Mouse (Mus musculus): ENCODE measurements around the gene Gm17334. TPM values are rescaled to one million over a fixed set of nuclear protein-coding genes. Genes with fewer than 3 reads are reported as not detected.

Gm17334 gene
- polyA plus RNA-seq (2015; fragmentation: Nextera tagmentation; extraction: Ambion mirVana): not detected in 2 replicates

DNA sequence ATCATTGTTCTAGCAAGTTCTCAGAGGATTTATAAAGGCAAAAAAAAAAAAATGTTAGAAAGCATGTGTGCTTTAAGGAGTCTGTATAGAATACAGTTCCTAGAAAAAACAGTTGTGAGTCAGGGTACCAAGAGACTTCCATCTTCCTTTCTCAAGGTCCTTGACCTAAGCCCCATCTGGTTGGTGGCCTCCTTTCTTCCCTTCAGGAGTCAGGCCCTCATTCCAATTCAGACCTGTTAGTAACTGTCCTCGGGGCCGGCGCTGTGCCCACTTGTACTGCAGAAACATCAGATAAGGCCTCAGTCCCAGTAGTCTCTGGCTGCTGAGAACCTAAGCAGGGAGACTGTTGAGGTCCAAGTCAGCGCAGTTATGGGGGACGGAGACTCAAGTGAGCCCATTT lies at the start of gene Gm17334:
Gene Gm17334, minus strand, starts transcription at position 101 of the 400 bp plus-strand sequence.
- Histone ChIP-seq H3K4me2 (no peak within 1 kb of the TSS), H3K27ac (replicated peaks) (no peak within 1 kb of the TSS), H3K9me3 (no peaks in the 10 kb centered on the region), H3K4me1 (replicated peaks) (peaks cover 10% of the 10 kb centered on the region), H3K4me3 (no peak within 1 kb of the TSS), H3K9ac (no peak within 1 kb of the TSS), H3K27me3 (peaks cover 30% of the 10 kb centered on the region), H3K36me3 (0 out of 2 replicates have a peak, but pooled peaks cover 3% of the 10 kb centered on the region)
- WGBS: 93% methylated on average over 5 of the region's 5 CpGs
- no peak for ATAC-seq (ENCODE audit: low read depth)

DNA sequence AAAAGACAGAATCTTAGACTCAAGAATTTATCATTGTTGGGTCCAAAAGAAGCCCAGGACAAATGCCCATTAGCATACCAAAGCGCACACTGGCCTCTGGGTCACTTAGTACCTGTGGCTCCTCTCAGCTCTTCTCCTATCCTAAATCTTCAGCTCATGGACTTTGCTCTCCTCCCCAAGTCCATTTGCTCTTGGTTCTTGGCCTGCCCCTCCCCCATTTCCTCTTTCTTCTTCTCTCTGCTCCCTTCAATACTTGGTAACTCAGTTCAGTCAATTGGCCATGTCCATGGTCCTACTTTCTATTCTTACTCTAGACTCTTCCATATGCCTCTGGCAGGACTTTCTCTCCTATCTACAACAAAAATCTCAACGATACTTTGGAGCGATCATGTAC lies 49.0 kb upstream of the Gm17334 start:
- H3K4me1 ChIP-seq (replicated peaks): no peaks in the 10 kb centered on the region
- no peak for ATAC-seq (ENCODE audit: low read depth)
- no peak overlapping the region for H3K4me3 ChIP-seq
- H3K27me3 ChIP-seq: no peaks in the 10 kb centered on the region
- no peak overlapping the region for H3K9ac ChIP-seq
- no peak overlapping the region for H3K27ac ChIP-seq (replicated peaks)
- 95% methylated on average over 3 of the region's 3 CpGs for WGBS
- no peak overlapping the region for H3K4me2 ChIP-seq
- no peaks in the 10 kb centered on the region for H3K9me3 ChIP-seq
- no peaks in the 10 kb centered on the region for H3K36me3 ChIP-seq

DNA sequence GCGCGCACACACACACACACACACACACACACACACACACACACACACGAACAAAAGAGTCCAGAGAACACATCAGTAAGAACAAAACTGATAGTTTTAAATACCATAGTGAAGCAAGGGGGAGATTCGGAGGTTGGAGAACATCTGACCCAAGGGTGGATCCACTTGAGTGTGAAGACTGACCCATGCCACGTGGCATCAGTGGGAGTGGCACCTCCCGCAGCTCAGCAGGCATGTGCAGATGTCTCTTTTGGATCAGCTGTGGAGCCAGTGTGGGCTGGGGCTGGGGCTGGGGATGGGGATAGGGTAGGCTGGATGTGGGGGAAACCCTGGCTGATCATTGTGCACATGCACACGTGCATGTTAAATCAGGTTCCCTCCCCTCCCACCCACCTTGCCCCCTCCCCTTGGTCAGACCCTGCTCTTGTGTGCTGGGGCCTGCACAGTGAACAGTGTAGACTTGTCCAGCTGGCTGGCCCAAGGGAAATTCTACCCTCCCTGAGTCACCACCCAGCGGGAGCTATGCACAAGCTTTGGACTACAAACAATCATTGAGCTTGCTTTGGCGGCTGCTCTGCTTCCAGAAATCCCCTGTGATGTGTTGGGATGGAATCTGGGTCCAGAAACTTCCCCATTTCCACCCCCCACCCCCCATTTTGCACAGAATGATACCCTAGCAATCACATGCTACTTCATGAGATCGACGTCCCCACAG lies 48.4 kb upstream of the Gm17334 start:
- Histone ChIP-seq H3K27ac (replicated peaks) (no peak overlapping the region), H3K4me3 (no peak overlapping the region), H3K4me1 (replicated peaks) (no peaks in the 10 kb centered on the region), H3K27me3 (no peaks in the 10 kb centered on the region), H3K9ac (no peak overlapping the region), H3K4me2 (no peak overlapping the region), H3K36me3 (no peaks in the 10 kb centered on the region), H3K9me3 (no peaks in the 10 kb centered on the region)
- ATAC-seq (ENCODE audit: low read depth): no peak
- 87% methylated on average over 11 of the region's 11 CpGs for WGBS

DNA sequence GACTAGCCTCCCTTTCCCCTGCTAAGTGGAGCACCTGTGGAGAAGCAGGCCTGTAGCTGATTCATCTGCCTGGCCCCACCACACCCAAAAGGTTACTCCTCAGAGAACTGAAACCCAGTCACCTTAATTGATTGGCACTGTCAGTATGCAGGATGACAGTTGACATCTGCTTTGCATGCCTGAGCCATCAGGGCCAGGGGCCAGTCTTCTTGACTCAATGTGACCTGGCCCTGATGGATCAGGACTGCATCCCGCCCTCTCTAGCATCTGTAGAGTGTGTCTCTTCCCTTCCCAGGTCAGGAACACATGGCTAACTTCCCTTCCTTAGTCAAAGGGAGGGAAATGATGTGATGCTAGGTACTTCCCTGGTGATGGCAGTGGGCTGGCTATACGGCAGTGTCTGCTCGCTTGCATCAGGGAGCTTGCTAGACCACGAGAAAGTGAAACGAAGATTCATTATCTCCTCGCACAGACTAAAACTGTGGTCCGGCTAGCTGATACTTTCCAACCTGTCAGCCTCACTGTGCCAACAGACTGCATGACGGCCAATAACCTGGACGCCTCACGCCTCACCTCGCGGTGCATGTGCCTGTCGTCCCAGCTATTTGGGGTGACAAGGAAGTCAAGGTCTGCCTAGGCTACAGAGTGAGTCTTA lies 47.7 kb upstream of the Gm17334 start:
- Histone ChIP-seq H3K27me3 (no peaks in the 10 kb centered on the region), H3K9ac (no peak overlapping the region), H3K4me3 (no peak overlapping the region), H3K4me1 (replicated peaks) (no peaks in the 10 kb centered on the region), H3K4me2 (no peak overlapping the region), H3K27ac (replicated peaks) (no peak overlapping the region), H3K36me3 (no peaks in the 10 kb centered on the region), H3K9me3 (no peaks in the 10 kb centered on the region)
- 90% methylated on average over 13 of the region's 13 CpGs for WGBS
- no peak for ATAC-seq (ENCODE audit: low read depth)

GRCm38 (mm10) chr11:53819511-53819910 lies 46.5 kb upstream of the Gm17334 start:
- Histone ChIP-seq H3K27me3 (no peaks in the 10 kb centered on the region), H3K4me2 (no peak overlapping the region), H3K27ac (replicated peaks) (no peak overlapping the region), H3K4me1 (replicated peaks) (no peaks in the 10 kb centered on the region), H3K9me3 (no peaks in the 10 kb centered on the region), H3K9ac (no peak overlapping the region), H3K4me3 (no peak overlapping the region), H3K36me3 (no peaks in the 10 kb centered on the region)
- WGBS: 91% methylated on average over 6 of the region's 6 CpGs
- ATAC-seq (ENCODE audit: low read depth): no peak

DNA sequence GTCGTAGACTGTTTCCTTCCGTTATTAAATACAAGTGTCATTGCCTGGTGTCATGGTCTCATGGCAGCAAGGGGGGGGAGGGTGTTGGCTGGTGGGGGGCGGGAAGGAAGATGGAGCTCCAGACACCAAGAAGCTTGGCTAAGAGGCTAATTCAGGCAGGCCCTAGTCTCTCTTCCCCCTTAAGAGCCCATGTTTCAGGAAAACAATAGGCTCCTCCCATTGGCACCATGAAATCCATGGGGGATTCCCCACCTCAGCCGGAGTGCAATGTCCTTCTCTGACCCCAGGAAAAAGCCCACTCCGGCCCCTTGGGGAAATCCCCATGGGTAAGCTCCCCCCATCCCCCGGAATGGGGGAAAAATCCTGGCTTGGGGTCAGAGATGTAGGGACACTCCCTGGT lies 45.8 kb upstream of the Gm17334 start:
- Histone ChIP-seq H3K4me3 (no peak overlapping the region), H3K4me2 (no peak overlapping the region), H3K4me1 (replicated peaks) (no peaks in the 10 kb centered on the region), H3K9me3 (no peaks in the 10 kb centered on the region), H3K36me3 (no peaks in the 10 kb centered on the region), H3K27me3 (no peaks in the 10 kb centered on the region), H3K9ac (no peak overlapping the region), H3K27ac (replicated peaks) (no peak overlapping the region)
- 62% methylated on average over 6 of the region's 6 CpGs for WGBS
- no peak for ATAC-seq (ENCODE audit: low read depth)

DNA sequence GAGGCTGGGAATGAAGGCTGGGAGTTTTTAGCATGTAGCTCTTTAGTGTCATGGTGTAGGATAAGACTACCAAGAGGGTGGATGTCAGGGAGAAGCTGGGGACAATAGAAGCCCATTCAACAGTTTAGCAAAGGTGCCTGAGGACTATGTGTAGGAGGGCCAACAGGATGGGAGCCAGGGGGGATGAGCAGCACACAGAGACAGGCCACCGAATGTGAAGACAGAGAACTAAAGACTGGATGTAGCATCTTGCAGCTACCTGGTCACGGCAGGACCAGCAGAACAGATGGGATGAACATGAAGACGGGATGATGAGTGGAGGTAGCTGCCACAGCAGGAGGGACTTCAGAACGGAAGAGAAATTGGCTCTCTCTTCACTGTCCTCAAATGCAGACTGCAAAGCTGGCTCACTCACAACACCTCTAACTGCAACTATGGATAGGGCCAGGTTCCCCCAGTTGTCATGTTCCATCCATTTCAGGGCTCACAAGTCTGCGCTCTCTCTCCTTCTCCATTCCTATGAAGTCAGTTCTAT lies 43.9 kb upstream of the Gm17334 start:
- no peak for ATAC-seq (ENCODE audit: low read depth)
- Histone ChIP-seq H3K4me2 (no peak overlapping the region), H3K36me3 (no peaks in the 10 kb centered on the region), H3K27me3 (no peaks in the 10 kb centered on the region), H3K27ac (replicated peaks) (no peak overlapping the region), H3K4me3 (no peak overlapping the region), H3K9ac (no peak overlapping the region), H3K9me3 (no peaks in the 10 kb centered on the region), H3K4me1 (replicated peaks) (no peaks in the 10 kb centered on the region)
- WGBS: 90% methylated on average over 5 of the region's 5 CpGs

GRCm38 (mm10) chr11:53814810-53815209 lies 41.8 kb upstream of the Gm17334 start:
- Histone ChIP-seq H3K4me2 (no peak overlapping the region), H3K27ac (replicated peaks) (no peak overlapping the region), H3K4me3 (no peak overlapping the region), H3K9ac (no peak overlapping the region), H3K4me1 (replicated peaks) (no peaks in the 10 kb centered on the region), H3K36me3 (no peaks in the 10 kb centered on the region), H3K27me3 (no peaks in the 10 kb centered on the region), H3K9me3 (no peaks in the 10 kb centered on the region)
- no peak for ATAC-seq (ENCODE audit: low read depth)
- 60% methylated on average over 3 of the region's 3 CpGs for WGBS

DNA sequence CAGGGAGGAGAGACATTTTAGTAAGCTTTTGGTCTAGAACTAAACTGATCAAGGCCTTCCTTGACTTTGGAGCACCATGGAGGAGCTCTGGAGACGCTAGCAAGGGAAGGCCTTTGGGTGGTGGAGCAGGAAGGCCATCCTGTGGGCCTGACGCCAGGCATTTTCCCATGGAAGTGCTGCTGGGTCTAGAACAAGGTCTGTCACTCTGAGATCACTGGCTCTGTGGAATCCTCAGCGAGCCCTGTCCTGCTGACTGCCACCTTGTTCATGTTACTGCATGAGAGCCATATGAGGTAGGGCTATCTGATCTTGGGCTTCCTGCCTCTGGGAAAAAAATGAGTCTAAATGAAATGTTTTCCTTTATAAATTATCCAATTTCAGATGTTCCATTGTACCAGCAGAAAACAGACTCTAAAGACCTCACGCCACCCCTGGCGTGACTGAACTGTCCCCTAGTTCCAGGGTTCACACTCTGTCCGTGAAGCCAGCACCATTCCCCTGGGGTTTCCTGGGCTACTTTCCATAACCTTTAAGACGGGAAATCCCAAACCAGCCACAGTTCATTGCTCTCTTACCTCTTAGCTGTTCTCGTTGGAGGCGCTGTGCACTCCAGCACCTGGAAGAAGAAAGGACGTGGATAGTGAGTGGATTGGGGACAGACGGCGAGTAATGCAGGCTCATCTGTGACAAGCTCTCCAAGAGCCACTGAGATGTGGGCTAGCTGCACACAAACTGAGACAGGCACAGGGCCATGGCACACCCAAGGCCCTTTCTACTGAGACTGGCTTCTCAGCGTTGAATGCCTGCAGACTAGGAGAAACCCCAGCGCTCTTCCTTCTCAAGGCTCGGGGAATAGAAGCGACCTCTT lies 40.2 kb upstream of the Gm17334 start:
- Histone ChIP-seq H3K4me2 (no peak overlapping the region), H3K9ac (no peak overlapping the region), H3K27ac (replicated peaks) (no peak overlapping the region), H3K9me3 (no peaks in the 10 kb centered on the region), H3K4me3 (no peak overlapping the region), H3K36me3 (no peaks in the 10 kb centered on the region), H3K4me1 (replicated peaks) (0 out of 2 replicates have a peak, but pooled peaks cover 4% of the 10 kb centered on the region), H3K27me3 (no peaks in the 10 kb centered on the region)
- WGBS: 84% methylated on average over 16 of the region's 16 CpGs
- ATAC-seq (ENCODE audit: low read depth): no peak

DNA sequence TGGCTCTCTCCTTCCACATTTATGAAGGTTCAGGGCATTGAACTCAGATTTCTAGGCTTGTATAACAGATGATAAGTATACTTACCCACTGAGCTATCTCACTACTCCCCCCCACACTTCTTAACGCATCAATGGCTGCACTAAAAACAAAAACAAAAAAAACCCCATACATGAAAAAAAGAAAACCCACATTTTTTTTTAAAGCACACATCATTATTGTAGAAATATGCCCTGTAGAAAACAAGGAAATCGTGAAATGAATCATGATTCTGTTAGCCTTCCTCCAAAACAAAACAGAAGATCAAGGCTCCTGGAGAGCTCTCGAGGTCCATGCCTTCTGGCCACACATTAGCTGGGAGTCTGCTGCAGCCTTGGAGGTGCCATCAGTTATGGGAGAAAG lies 38.3 kb upstream of the Gm17334 start:
- ATAC-seq (ENCODE audit: low read depth): no peak
- no peak overlapping the region for H3K4me3 ChIP-seq
- no peak overlapping the region for H3K4me2 ChIP-seq
- no peaks in the 10 kb centered on the region for H3K36me3 ChIP-seq
- no peaks in the 10 kb centered on the region for H3K9me3 ChIP-seq
- no peak overlapping the region for H3K9ac ChIP-seq
- 84% methylated on average over 3 of the region's 3 CpGs for WGBS
- no peaks in the 10 kb centered on the region for H3K27me3 ChIP-seq
- 0 out of 2 replicates have a peak, but pooled peaks cover 4% of the 10 kb centered on the region for H3K4me1 ChIP-seq (replicated peaks)
- H3K27ac ChIP-seq (replicated peaks): no peak overlapping the region

- ATAC-seq (ENCODE audit: low read depth): no peak
- no peaks in the 10 kb centered on the region for H3K9me3 ChIP-seq
- 71% methylated on average over 2 of the region's 2 CpGs for WGBS
- no peak overlapping the region for H3K9ac ChIP-seq
- no peak overlapping the region for H3K27ac ChIP-seq (replicated peaks)
- H3K4me2 ChIP-seq: no peak overlapping the region
- no peak overlapping the region for H3K4me3 ChIP-seq
- H3K4me1 ChIP-seq (replicated peaks): 0 out of 2 replicates have a peak, but pooled peaks cover 4% of the 10 kb centered on the region
- H3K36me3 ChIP-seq: no peaks in the 10 kb centered on the region
- H3K27me3 ChIP-seq: no peaks in the 10 kb centered on the region
These were observed 37.8 kb upstream of the Gm17334 start for GRCm38 (mm10) chr11:53810749-53811148.

DNA sequence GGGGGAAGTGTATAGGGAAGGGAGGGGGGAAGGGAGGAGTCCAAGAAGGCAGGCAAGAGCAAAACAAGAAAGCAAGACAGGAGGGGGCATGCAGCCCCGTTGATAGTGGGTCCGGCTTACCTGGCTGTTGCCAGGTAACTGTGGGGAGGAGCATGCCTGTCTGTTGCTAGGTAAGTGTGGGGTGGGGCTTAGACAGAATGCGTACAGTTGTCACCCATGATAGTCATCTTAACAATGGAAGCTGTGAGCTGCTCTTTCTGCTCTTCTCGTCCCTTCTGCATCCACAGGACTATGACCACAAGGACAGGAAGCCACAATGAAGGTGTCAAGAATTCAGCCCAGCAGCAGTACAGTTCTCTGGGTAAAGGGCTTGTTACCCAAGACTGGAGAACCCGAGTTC lies 37.2 kb upstream of the Gm17334 start:
- 64% methylated on average over 5 of the region's 5 CpGs for WGBS
- no peaks in the 10 kb centered on the region for H3K27me3 ChIP-seq
- no peak for ATAC-seq (ENCODE audit: low read depth)
- H3K4me3 ChIP-seq: no peak overlapping the region
- H3K9ac ChIP-seq: no peak overlapping the region
- no peaks in the 10 kb centered on the region for H3K36me3 ChIP-seq
- H3K4me2 ChIP-seq: no peak overlapping the region
- H3K9me3 ChIP-seq: no peaks in the 10 kb centered on the region
- H3K27ac ChIP-seq (replicated peaks): no peak overlapping the region
- H3K4me1 ChIP-seq (replicated peaks): 0 out of 2 replicates have a peak, but pooled peaks cover 4% of the 10 kb centered on the region

All from neural tube, embryonic 13.5 days (tissue).